Mouse (Mus musculus) olfactory bulb, adult 2 months (tissue): ENCODE data around the gene Pbx3. TPM values are rescaled to one million over a fixed set of nuclear protein-coding genes. Genes with fewer than 3 reads are reported as not detected.

Source experiments
- H3K27ac ChIP-seq: fragments of 200-500 bp; 2 replicates; pipeline ENCODE4 v1.5.1; 2012; ENCODE audit warnings: low read depth, low read length; ENCODE audit not compliant: insufficient read depth
- H3K4me1 ChIP-seq: fragments of 200-500 bp; 2 replicates; pipeline ENCODE4 v1.6.1; 2012; ENCODE audit warnings: low read length; ENCODE audit not compliant: control insufficient read depth, insufficient read depth
- H3K4me3 ChIP-seq: fragments of 200-500 bp; 2 replicates; pipeline ENCODE4 v1.5.1; 2012; ENCODE audit warnings: mild to moderate bottlenecking, low read depth, low read length, moderate library complexity; ENCODE audit not compliant: insufficient read depth
- CTCF ChIP-seq: fragments of 200-500 bp; IDR thresholded peaks from 2 replicates; pipeline ENCODE4 v1.5.1; 2012; ENCODE audit warnings: low read depth, mild to moderate bottlenecking, low read length, moderate library complexity; ENCODE audit not compliant: insufficient read depth
- POLR2A ChIP-seq: fragments of 200-500 bp; IDR thresholded peaks from 2 replicates; pipeline ENCODE4 v1.6.1; 2012; ENCODE audit warnings: mild to moderate bottlenecking, low read depth, low read length, moderate library complexity; ENCODE audit not compliant: insufficient read depth
- WGBS: fragments of 180-500 bp; shearing (Covaris S2); methylation state at CpG from one replicate; pipeline ENCODE4 v1.1.7; 2018; 5-methylcytosine and 5-hydroxymethylcytosine counted together
- polyA plus RNA-seq: library from polyadenylated mRNA; stranded (reverse); fragments of >200 nt; gene quantifications from 2 replicates; pipeline ENCODE4 v1.2.4, GENCODE M21; 2012; ENCODE audit warnings: low replicate concordance; ENCODE audit not compliant: missing spikeins, insufficient read depth, insufficient read length

The Pbx3 gene
- polyA plus RNA-seq, 1 experiment: not detected

DNA sequence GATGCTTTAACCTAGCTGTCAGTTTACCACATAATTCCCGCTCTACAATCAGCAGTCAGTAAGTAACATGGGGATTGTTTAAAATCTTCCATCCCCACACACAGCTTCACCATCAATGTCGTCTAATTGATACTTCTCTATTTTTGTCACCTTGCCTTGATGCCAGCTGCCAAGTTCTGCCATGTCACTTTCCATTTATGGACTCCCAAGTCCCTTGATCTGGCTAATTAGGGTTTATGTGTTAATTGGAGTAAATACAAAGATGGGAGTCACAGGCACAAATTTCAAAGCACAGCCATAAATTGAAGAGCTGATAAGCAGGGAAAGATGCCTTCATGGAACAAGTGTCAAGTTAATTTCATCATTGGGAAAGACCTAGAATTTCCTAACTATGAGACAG is 114.7 kb downstream of the Pbx3 start:
- TF ChIP-seq POLR2A (no peak), CTCF (no peak)
- Histone ChIP-seq H3K27ac (peak overlapping the region; percentile 56; the same call in 1 of the 2 replicates), H3K4me1 (0 out of 2 replicates have a peak, but pooled peaks cover 4% of the 10 kb centered on the region), H3K4me3 (no peak overlapping the region)
- WGBS: 35% methylated on average over 2 of the region's 2 CpGs

DNA sequence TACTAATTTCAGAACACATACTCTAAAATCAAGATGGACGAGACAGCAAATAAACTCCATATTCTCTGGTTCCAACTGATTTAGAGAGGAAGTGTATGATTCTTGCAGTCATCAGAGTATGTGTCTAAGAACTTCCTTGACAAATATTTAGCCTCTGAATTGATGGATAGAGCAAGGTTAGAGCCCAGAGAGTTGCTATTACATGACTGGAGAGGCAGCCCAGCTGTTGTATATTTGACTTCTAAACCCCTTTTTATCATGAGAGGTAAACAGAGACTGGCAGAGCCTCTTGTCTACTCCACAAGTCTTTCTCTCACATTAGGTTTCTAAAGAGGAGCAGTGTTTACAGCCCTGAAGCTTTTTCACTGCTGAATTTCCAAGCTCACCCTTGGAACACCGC is 115.3 kb downstream of the Pbx3 start:
- WGBS: 54% methylated on average over 2 of the region's 2 CpGs
- H3K4me1 ChIP-seq: 0 out of 2 replicates have a peak, but pooled peaks cover 4% of the 10 kb centered on the region
- no peak overlapping the region for H3K4me3 ChIP-seq
- TF ChIP-seq POLR2A: no peak
- no peak for TF ChIP-seq CTCF
- no peak overlapping the region; the same call in 1 of the 2 replicates for H3K27ac ChIP-seq

DNA sequence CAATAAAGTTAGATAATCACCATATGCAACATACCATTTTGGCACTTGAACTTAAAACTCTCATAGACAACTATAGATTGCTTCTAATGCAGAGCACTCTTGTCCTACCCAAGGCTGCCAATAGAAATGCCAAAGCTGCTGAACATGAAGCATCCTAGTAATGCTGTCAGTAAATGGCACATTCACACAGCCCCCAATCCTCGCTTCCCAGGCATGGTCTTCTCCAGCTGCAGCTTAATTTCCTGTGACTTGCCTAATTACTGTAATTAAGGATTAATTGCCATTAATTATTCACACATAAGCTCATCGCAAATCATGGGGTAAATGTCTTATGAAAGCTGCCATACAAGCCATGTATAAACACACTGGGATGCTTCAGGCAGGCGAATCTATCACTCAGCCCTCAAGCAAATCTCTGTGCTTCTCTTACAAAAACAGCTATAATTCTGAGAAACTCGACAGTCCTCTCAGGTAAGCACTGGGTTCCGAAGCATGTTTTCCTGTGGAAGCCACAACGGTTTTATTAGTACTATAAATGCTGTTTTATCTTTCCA is 116.9 kb downstream of the Pbx3 start:
- Histone ChIP-seq H3K4me1 (no peaks in the 10 kb centered on the region), H3K4me3 (no peak overlapping the region), H3K27ac (peak overlapping the region; percentile 78; the same call in 1 of the 2 replicates)
- TF ChIP-seq CTCF (no peak), POLR2A (no peak)
- WGBS: 24% methylated on average over 6 of the region's 6 CpGs

DNA sequence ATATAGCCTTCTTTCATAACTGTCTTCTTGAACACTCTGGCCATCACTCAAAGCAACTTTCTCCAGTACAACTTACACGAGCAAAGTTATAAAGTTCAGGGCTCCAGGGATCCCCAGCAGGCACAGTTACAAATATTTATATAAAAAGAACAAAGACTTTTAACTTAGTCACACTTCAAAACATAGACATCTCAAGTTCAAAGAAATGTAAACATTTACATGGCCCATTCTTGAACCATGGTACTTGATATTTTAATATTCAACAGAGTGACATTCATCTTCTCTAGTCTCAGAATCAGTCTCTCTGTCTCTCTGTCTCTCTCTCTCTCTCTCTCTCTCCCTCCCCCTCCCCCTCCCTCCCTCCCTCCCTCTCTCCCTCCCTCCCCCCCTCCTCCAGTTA is 119.3 kb downstream of the Pbx3 start:
- TF ChIP-seq POLR2A (no peak), CTCF (no peak)
- Histone ChIP-seq H3K4me3 (no peak overlapping the region), H3K4me1 (peaks cover 7% of the 10 kb centered on the region), H3K27ac (no peak overlapping the region)
- WGBS: 15% methylated on average over 1 of the region's 1 CpGs

DNA sequence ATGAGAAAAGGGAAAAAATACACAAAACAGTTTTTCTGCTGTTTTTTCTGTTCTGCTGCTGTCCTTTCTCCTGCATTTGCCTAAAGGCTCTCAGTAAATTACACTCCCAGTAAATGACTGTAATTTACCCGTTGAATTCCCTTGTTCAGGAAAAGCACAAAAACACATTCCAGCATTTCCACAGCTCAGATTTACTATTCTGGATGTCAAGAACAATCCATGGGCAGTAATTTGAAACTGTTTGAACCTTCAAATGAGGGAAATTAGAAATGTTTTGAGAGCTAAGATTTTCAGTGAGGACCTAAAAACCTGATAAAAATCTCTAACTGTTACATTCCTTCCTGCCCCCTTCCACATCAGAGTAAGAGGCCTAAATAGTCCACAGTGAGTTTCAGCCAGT is 119.8 kb downstream of the Pbx3 start:
- no peak overlapping the region for H3K4me3 ChIP-seq
- peaks cover 7% of the 10 kb centered on the region for H3K4me1 ChIP-seq
- H3K27ac ChIP-seq: no peak overlapping the region
- TF ChIP-seq CTCF (no peak), POLR2A (no peak)
- WGBS: 9% methylated on average over 1 of the region's 1 CpGs

DNA sequence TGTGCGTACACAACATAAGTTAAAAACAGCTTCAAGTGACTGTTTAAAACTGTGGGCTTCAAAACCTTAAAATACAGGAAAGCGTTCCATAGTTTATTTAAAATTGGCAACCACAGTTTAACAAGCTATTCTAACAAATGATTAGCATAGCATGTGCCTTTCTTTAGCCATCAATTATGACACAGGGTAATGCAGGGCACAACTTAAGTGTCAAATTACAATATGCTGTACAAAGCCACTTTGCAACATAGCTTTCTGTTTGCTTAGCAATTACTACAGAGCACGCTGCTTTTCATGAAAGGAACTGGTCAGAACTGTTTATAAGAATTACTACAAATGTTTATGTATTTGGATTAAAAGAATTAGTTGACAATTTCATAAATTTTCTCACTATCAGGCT is 120.7 kb downstream of the Pbx3 start:
- no peak overlapping the region for H3K27ac ChIP-seq
- TF ChIP-seq POLR2A: no peak
- TF ChIP-seq CTCF: no peak
- 27% methylated on average over 3 of the region's 3 CpGs for WGBS
- H3K4me1 ChIP-seq: peaks cover 7% of the 10 kb centered on the region
- H3K4me3 ChIP-seq: no peak overlapping the region

DNA sequence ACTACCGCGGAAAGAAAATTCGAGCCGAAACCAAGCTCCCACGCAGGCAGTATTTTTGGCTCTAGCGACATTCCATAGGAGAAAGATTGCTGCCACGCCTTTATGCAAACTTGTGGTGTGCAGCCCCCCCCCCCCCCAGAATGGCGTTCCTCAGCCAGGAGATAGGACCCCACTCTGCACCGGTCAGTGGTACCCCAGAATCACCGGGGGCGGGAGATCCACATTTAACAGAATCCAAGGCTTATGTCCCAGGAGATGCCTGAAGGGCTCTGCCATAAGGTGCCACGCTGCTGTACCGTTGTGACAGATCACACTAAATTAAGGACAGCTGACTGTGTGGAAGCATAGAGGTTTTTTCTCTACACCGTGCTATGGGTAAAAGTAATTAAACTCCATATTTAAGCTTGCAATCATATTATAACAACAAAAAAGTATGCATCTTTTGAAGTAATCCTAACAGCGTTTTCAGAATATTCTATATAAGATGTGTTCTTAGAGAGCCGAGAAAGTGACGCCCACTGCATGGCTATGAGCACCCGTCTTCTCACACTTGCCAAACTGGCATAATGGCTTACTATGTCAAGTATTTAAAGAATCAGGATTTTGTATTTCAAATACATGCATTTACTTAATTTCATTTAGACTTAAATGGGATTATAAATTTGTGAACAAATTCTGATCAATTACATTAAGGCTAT is 122.8 kb downstream of the Pbx3 start:
- H3K4me1 ChIP-seq: peaks cover 7% of the 10 kb centered on the region
- H3K27ac ChIP-seq: peak overlapping the region; percentile 36
- peak overlapping the region; percentile 23 for H3K4me3 ChIP-seq
- TF ChIP-seq POLR2A: no peak
- no peak for TF ChIP-seq CTCF
- WGBS: 7% methylated on average over 18 of the region's 18 CpGs

DNA sequence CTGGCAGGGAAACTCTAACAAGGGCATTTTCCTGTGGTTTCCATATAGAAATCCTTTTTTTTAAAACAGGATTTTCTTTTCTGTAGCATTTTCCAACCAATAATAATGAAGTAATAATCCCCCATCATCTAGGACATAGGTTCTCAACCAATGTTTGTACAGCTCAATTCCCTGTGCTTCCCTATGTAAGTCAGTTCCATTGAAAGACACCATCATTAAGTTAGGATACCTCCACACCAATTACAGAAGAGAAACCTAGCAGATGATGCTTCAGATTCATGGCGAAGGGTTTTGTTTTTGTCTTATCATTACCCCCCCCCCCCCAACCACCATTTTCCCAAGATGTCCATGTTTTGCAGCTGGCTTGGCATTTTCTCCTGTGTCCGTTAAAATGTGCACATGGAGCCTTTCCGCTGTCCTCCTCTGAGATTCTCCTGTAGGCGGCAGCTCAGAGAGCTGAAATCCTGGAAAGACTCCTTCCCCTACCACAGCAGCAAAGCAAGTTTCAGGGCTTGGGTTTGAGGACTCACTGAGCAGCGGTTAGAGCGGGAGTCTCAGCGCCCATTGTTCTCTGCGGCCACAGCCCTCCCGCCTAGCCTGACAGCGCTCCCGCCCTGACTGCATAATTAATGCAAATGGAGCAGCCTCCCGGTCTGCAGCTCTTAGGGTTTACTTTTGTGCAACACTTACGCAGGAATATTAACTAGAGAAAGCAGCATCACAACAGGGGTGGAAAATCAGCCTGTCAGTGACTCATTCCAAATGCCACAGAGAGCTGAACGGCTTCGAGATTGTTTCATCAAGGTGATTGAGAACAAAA is 123.6 kb downstream of the Pbx3 start:
- Histone ChIP-seq H3K27ac (peak overlapping the region; percentile 69), H3K4me1 (peaks cover 7% of the 10 kb centered on the region), H3K4me3 (peak overlapping the region; percentile 23)
- no peak for TF ChIP-seq CTCF
- TF ChIP-seq POLR2A: no peak
- WGBS: 2% methylated on average over 15 of the region's 15 CpGs

DNA sequence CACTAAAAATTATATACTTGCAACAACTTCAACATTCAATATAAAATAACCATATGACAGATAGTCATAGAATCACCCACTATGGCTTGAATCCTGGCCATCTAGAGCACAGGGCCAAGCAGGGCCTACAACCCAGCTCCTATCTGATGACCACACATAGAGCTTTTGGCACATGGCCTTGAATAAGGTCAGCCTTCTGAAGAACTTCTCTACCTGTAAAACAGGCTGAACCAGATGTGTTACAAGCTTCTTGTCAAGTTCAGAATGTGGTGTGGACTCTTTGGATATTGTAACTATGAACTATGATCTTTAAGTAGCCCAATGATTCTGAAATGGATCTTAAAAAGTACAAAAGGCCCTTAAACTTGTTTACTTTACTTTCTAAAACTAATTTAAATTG is 132.1 kb downstream of the Pbx3 start:
- TF ChIP-seq POLR2A: no peak
- TF ChIP-seq CTCF: no peak

More for the DNA sequence above, 132.1 kb downstream of the Pbx3 start:
- Histone ChIP-seq H3K4me3 (no peak overlapping the region), H3K27ac (no peak overlapping the region), H3K4me1 (no peaks in the 10 kb centered on the region)
